Mouse (Mus musculus) splenic B cell, adult 2 months (primary cell): ENCODE data around the gene Foxm1.

Experiments used
- DNase-seq: peaks from one replicate; pipeline ENCODE4 v3.0.0-alpha.2; 2011; ENCODE audit warnings: low read depth, low spot score
- H3K27me3 ChIP-seq: 2 replicates; pipeline ENCODE4 v1.6.1; 2012; ENCODE audit warnings: mild to moderate bottlenecking, low read length, moderate library complexity, mixed read lengths; ENCODE audit not compliant: control insufficient read depth, poor library complexity, insufficient read depth, severe bottlenecking
- H3K36me3 ChIP-seq: 2 replicates; pipeline ENCODE4 v1.6.1; 2012; ENCODE audit warnings: mild to moderate bottlenecking, low read length, moderate library complexity, mixed read lengths; ENCODE audit not compliant: control insufficient read depth, poor library complexity, insufficient read depth, severe bottlenecking

Gene Foxm1

DNA sequence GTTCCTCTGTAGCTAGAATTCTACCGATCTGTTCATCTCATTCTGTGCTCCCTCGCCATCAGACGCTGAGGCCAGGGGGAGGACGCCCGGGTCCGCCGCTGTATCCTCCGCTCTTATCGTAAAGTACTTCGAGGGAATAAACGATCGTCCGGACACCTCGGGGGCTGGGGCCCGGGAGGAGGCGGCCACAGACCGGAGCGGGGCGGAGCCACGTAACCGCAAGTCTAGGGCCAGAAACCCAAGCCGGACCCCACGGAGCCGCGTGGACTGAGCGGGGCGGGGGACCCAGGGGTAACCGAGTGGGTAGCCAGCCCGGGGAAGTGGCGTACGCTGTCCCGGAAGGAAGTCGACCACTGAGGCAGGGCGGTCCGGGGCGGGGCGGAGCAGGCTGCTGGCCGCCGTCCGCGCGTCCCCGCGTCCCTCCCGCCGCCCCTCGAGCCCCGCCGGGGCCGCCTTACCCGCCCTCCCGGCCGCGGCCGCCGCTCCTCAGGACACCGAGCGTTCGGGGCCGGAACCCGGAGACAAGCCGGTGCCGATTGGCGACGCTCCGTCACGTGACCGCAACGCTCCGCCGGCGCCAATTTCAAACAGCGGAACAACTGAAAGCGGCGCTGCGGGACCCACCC is at the start of gene Foxm1, which contains the start of gene Rhno1:
Foxm1 (plus strand) TSS at position 587 of the 626 bp plus-strand sequence.
Rhno1 (minus strand) TSS at position 531 of the 626 bp plus-strand sequence.
- DNase-seq = peak; percentile 87
- no peaks in the 10 kb centered on the region; the same call in 1 of the 2 replicates for H3K27me3 ChIP-seq
- H3K36me3 ChIP-seq = no peaks in the 10 kb centered on the region

GRCm38 (mm10) chr6:128314796-128315195 is 48.0 kb upstream of the Foxm1 start:
- Histone ChIP-seq H3K36me3 (no peaks in the 10 kb centered on the region), H3K27me3 (no peaks in the 10 kb centered on the region)
- DNase-seq = no peak

- Histone ChIP-seq H3K36me3 (no peaks in the 10 kb centered on the region), H3K27me3 (no peaks in the 10 kb centered on the region)
- no peak for DNase-seq
Measured at GRCm38 (mm10) chr6:128315597-128315996, 47.2 kb upstream of the Foxm1 start.

- Histone ChIP-seq H3K27me3 (no peaks in the 10 kb centered on the region), H3K36me3 (0 out of 2 replicates have a peak, but pooled peaks cover 2% of the 10 kb centered on the region)
- peak; percentile 84 for DNase-seq
Measured at GRCm38 (mm10) chr6:128318317-128318716, 44.5 kb upstream of the Foxm1 start.

DNA sequence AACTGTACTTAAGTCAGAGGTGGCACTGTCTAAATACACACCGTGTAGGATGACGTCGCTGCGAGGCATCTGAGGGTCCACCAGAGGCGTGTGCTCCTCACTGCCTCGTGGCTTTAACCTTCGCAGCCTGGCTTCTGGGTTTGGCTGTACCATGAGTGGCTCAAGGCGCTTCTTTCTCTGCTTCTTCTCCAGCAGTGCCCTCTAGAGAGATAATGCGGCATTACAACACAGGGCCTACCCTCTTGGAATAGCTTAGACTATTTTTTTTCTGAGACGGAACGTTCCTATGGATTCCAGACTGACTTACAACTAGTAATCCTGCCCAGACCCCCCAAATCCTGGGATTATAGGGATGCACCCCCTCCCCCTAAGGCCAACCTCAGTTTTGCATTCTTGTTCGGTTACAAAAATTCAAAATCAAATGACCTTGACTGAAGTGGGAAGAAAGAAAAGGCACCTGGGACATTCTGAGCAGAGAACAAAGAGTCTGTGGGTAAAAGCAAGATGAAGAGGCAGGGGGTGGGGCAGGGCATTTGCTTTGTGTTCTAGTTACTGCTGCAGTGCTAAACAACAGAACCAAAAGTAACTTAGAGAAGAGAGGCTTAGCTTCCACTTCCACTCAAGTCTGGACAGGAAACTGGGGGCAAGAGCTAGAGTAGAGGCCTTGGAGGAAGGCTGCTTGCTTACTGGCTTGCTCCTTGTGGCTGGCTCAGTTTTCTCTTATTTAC is 28.2 kb upstream of the Foxm1 start:
- 0 out of 2 replicates have a peak, but pooled peaks cover 1% of the 10 kb centered on the region for H3K36me3 ChIP-seq
- DNase-seq = peak; percentile 74
- H3K27me3 ChIP-seq = no peaks in the 10 kb centered on the region

DNA sequence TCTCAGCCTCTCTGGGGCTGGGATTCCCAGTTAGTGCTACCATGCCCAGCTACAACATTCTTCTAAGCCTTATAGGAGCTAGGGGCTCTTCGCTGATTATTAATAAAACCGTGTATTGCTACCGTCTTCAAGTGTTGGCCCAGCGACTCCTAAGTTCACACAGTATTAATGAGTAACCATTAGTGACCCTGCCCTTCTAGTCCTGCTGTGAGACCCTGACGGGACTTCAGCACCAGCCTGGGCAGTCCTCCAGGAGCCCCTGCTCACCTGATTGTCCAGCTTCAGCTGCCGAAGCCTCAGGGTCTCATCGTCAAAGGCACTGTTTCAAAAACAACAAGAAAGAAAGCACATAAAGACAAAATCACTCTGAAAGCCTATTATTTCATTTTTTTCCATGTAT is 25.3 kb upstream of the Foxm1 start:
- Histone ChIP-seq H3K27me3 (no peaks in the 10 kb centered on the region), H3K36me3 (0 out of 2 replicates have a peak, but pooled peaks cover 1% of the 10 kb centered on the region)
- DNase-seq = no peak

DNA sequence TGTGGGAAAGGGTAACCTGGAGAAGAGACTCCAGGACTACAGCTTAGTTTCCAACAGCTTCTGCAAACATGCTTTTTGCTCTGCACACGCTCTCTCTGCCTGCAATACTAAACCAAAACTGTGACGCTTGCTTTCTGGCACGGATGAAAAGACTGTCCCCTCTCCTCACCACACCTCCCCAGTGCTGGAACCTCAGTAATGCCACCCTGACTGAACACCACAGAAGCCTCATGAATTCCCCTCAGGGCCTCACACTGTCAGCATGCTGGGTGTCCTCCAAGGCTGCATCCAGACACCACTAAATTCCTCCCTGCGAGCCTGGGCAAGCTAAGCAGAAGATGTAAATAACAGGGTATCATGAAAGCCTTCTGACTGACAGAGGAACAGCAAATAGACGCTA is 23.9 kb upstream of the Foxm1 start:
- Histone ChIP-seq H3K27me3 (no peaks in the 10 kb centered on the region), H3K36me3 (no peaks in the 10 kb centered on the region)
- no peak for DNase-seq

DNA sequence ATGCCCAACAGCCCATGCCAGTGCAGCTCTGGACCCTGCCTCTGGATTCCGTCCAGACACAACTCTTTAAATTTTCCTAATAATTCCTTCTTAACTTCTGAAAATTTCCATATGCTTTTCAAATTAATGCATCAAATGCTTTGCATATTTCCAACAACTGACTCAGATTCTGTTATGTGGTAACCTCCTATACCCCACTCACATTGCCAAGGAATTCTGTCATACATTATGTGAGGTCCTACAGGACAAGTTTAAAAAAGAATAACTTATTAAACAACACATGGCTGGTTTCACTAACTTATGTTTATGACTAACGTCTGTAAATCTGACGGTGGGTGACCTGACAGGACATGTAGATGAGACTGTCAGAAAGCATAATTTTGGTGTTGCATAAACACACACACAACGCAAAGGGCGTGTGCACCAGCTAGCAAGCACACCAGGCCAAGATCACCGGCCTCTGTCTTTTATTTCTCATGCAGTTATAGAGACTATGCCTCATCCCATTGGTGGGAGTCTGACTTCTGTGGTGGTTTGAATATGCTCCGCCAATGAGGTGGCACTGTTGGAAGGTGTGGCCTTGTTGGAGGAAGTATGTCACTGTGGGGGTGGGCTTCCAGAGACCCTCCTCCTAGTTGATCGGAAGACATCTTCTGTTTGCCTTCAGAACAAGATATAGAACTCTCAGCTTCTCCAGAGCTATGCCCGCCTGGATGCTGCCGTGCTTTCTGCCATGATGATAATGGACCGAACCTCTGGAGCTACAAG is 20.6 kb upstream of the Foxm1 start:
- H3K27me3 ChIP-seq = no peaks in the 10 kb centered on the region
- no peak for DNase-seq

DNA sequence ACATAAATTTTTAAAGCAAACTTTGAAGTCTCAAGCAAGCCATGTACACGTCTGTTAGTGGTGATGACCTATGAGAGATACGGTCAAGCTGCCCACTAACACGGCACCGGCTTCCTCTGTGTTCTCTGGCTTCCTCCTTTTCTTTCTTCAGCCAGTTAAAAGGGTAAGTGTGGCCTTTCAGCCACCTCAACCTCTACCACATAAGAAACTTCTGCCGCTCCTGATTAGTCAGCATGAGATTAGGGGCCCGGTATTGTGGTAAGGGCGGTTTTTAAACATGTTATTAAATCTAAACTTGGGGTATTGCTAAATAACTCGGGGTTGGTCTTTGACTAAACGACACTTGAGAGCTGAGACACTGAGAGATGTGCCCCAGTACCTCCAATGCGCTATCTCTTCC is 17.1 kb upstream of the Foxm1 start:
- no peak for DNase-seq
- H3K36me3 ChIP-seq = no peaks in the 10 kb centered on the region; the same call in 1 of the 2 replicates
- no peaks in the 10 kb centered on the region for H3K27me3 ChIP-seq

More for the DNA sequence above, 20.6 kb upstream of the Foxm1 start:
- H3K36me3 ChIP-seq = no peaks in the 10 kb centered on the region

DNA sequence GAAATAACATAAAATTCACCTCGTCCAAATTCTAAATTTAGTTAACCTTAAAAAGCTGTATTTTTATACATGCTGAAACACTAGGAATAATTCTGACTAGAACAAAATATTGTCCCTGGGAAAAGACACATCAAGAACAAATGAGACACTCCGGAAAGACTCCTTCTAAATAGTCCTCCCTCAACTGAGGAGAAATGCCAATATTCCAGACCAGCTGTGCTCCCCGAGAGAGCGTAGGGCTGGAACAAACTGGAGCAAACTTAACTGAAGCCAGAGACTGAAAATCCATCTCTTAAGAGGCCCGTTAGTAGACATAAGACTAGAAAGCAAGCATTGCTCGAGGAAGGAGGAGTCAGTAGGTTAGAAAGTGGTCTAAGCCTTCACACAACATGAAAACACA is 16.0 kb upstream of the Foxm1 start:
- no peaks in the 10 kb centered on the region for H3K27me3 ChIP-seq
- no peaks in the 10 kb centered on the region; the same call in 1 of the 2 replicates for H3K36me3 ChIP-seq
- no peak for DNase-seq

- DNase-seq = no peak
- Histone ChIP-seq H3K27me3 (no peaks in the 10 kb centered on the region), H3K36me3 (no peaks in the 10 kb centered on the region; the same call in 1 of the 2 replicates)
Measured at GRCm38 (mm10) chr6:128349711-128350110, 13.1 kb upstream of the Foxm1 start.

GRCm38 (mm10) chr6:128354140-128354539 is 8.6 kb upstream of the Foxm1 start:
- no peaks in the 10 kb centered on the region; the same call in 1 of the 2 replicates for H3K36me3 ChIP-seq

GRCm38 (mm10) chr6:128355201-128355681 is 7.5 kb upstream of the Foxm1 start:
- no peak for DNase-seq
- H3K27me3 ChIP-seq = no peaks in the 10 kb centered on the region
- H3K36me3 ChIP-seq = no peaks in the 10 kb centered on the region

More at GRCm38 (mm10) chr6:128354140-128354539, 8.6 kb upstream of the Foxm1 start:
- DNase-seq = no peak
- no peaks in the 10 kb centered on the region for H3K27me3 ChIP-seq

- DNase-seq = peak; percentile 91
- Histone ChIP-seq H3K36me3 (no peaks in the 10 kb centered on the region), H3K27me3 (no peaks in the 10 kb centered on the region; the same call in 1 of the 2 replicates)
Measured at GRCm38 (mm10) chr6:128355726-128356416, 6.9 kb upstream of the Foxm1 start, which contains the start of gene Tulp3. Tulp3 (minus strand) TSS chr6:128355851.
